Mouse (Mus musculus) adrenal gland, postnatal 4 days (tissue): ENCODE measurements around the gene Dnajc19. TPM values are rescaled to one million over a fixed set of nuclear protein-coding genes. Genes with fewer than 3 reads are reported as not detected.

Source experiments
- DNase-seq, 2 experiments: peaks; one replicate each; pipeline ENCODE4 v3.0.0; 2021 to 2022; ENCODE audit warnings: low spot score in 2 of 2, mixed read lengths in 2 of 2
- total RNA-seq, 2 experiments: library from RNA; stranded (reverse); gene quantifications; 2 replicates each; pipeline ENCODE4 v1.2.3; 2021

The Dnajc19 gene
- total RNA-seq, 2 experiments from 2014 or later, result 112 to 113 TPM

GRCm38 (mm10) chr3:34033720-34034364, 47.3 kb downstream of the Dnajc19 start:
- DNase-seq, result no peak

DNA sequence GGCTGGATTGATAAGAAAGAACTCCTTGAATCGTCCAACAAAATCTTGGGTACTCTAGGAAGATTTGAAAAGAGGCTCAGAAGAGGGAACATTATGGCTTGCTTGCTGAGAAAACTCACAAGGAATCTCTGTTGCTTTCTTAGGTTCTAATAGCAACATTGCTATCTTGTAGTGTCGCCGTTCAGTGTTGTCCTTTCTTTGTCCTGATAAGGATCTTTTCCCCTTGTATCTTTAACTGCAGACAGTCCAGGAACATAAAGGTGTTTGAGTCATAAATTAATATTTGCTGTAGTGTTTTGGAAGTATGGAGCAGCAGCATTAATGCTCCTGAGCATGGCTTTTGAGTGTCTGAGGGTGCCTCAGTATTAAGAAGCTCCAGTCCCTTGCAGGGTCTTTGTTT, 50.5 kb downstream of the Dnajc19 start:
- no peak for DNase-seq

- DNase-seq, result no peak
Observed at GRCm38 (mm10) chr3:34028935-34029334, 52.2 kb downstream of the Dnajc19 start.

- no peak for DNase-seq
Observed at GRCm38 (mm10) chr3:34021259-34021828, 59.8 kb downstream of the Dnajc19 start.

GRCm38 (mm10) chr3:34020382-34021258, 60.5 kb downstream of the Dnajc19 start:
- no peak for DNase-seq

DNA sequence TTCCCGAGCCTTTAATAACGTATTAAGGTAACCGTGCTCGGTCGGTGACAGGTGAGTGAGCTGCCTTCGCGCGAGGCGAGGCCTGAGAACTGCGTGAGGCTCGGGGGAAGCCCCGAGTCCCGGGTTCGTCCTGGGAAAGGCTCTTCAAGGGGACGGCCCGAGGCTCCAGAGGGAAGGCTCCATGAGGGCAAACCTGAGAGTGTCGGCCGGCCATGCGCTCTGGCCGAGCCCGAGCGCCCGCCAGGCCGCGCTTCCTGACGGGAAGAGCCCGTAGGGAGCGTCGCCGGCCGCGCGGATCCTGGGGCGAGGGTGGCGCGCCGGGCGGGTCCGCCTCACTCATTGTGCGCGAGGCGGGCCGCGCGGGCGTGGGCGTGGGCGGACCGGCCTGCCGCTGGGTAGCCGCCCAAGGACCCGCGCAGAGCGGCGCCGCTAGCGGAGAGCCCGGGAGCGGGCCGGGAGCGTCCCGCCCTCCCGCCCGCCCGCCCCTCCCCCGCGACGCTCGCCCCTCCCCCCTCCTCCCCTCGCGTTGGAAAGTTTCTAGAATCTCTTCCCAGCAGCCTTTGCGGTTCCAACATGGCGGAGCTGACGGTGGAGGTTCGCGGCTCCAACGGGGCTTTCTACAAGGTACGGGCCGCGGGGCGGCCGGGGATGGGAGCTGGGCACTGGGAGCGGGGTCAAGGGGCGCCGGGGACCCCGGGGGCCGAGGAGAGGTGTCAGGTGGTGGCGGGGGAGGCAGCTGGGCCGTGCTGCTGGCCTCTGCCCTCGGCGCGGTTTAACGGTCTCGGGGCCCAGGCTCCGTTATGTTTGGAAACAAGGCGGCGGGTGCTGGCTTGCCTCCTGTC, 61.4 kb downstream of the Dnajc19 start, which contains the start of gene Fxr1:
Gene Fxr1 (plus strand): TSS at position 404 of the 842 bp plus-strand sequence.
- DNase-seq, result peak; percentile 57 to 65

DNA sequence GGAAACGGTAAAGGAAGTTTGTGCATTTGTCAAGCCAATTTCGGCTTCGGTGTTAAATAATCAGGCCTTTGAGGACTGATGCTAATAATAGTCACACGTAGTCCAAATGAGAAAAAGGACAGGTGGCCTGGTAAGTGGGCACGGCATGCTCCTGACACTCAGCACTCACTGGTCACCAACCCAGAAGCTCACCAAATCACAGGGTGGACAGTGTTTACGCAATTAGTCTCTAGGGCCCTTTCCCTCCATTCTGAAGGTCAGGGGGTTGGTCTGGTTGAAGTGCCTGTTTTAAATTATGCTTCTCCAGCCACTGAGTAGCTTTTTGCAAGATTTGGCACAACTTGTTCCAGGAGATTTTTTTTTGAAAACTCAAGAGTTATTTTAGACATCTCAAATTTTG, 72.9 kb downstream of the Dnajc19 start:
- DNase-seq, result no peak

- DNase-seq, result no peak
Observed at GRCm38 (mm10) chr3:34007611-34008010, 73.5 kb downstream of the Dnajc19 start.

DNA sequence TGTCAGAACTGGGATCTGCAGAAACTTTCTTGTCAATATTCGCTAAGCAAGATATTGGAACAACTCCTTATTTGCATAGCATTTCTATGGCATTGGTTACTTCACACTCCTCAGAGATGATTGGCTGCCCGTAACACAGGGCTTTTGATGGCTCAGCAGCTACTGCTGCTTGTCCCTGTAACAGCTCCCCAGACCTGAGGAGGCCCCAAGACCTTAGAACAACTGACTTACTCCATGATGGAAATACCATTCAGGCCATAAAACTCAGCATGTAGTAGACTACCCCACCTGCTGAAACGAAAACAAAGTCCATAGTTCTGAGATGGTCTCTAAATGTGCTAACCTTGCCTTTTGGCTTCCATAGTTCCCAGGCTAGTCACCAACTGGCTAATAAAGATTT, 74.3 kb downstream of the Dnajc19 start:
- no peak for DNase-seq

- no peak for DNase-seq
Observed at GRCm38 (mm10) chr3:34006301-34006700, 74.8 kb downstream of the Dnajc19 start.

Other genes with a start within 250 kb of the Dnajc19 start
- gene Ccdc39, start 237.0 kb downstream of the Dnajc19 start, total RNA-seq, result 1 to 10 TPM; 3.0 to 3.4 TPM
- gene Fxr1, start 61.4 kb downstream of the Dnajc19 start, total RNA-seq, result 100 to 1,000 TPM; 132 to 138 TPM